Mouse (Mus musculus) cortical plate, adult 2 months (tissue): ENCODE measurements around the gene Plxdc1. TPM values are rescaled to one million over a fixed set of nuclear protein-coding genes. Genes with fewer than 3 reads are reported as not detected.

Source experiments
- H3K27ac ChIP-seq: fragments of 200-500 bp; 2 replicates; pipeline ENCODE4 v1.5.1; 2012; ENCODE audit warnings: low read length, control low read depth, inconsistent platforms; ENCODE audit not compliant: insufficient read depth
- H3K4me1 ChIP-seq: fragments of 200-500 bp; 2 replicates; pipeline ENCODE4 v1.6.1; 2011; ENCODE audit warnings: low read length; ENCODE audit not compliant: control insufficient read depth, insufficient read depth
- H3K4me3 ChIP-seq: fragments of 200-500 bp; 2 replicates; pipeline ENCODE4 v1.5.1; 2011; ENCODE audit warnings: mild to moderate bottlenecking, low read length, control low read depth; ENCODE audit not compliant: insufficient read depth
- CTCF ChIP-seq: fragments of 200-500 bp; IDR thresholded peaks from 2 replicates; pipeline ENCODE4 v1.5.1; 2011; ENCODE audit warnings: mild to moderate bottlenecking, control low read depth, low read length; ENCODE audit not compliant: insufficient read depth; ENCODE audit errors: extremely low read depth
- POLR2A ChIP-seq: fragments of 200-500 bp; IDR thresholded peaks from 2 replicates; pipeline ENCODE4 v1.6.1; 2011; ENCODE audit warnings: mild to moderate bottlenecking, low read length, control low read depth; ENCODE audit not compliant: insufficient read depth; ENCODE audit errors: extremely low read depth
- polyA plus RNA-seq: library from polyadenylated mRNA; depleted of rRNA; stranded (reverse); fragments of >200 nt; gene quantifications from 2 replicates; pipeline ENCODE4 v1.2.3, GENCODE M21; 2012

The Plxdc1 gene
- polyA plus RNA-seq, 1 experiment = 29.2 TPM

DNA sequence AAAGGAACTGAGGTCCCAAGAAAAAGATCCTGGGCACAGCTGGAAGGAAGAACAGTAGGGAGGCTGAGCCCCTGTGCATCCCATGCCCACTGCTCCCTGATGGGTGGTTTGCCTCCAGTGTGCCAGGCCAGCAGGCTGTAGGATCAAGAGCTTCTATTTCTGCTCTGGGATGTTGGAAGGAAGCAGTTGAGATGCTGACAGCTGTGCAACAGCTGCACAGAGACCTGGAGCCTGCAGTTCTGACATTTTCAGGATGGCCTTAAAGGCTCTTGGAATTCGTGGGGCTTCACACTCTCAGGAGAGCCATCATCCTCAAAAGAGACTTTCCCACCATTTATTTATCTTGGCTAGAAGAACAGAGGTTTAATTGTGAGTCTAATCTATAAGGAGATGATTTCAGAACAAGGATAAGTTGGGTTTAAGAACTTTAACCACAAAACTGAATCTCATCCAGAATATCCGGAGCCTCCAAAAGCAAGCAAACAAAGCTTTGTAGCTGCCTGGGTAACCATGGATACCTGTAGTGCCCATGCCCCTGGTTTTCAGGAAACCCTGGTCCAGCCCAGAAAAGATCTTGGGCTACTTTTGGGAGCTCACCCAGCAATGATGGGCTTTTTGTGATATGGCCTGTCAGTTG is 48.7 kb downstream of the Plxdc1 start:
- no peak for TF ChIP-seq POLR2A
- TF ChIP-seq CTCF = no peak
- Histone ChIP-seq H3K4me1 (no peaks in the 10 kb centered on the region), H3K4me3 (no peak overlapping the region), H3K27ac (no peak overlapping the region)

- TF ChIP-seq CTCF (peak; percentile 63), POLR2A (no peak)
- Histone ChIP-seq H3K27ac (no peak overlapping the region), H3K4me1 (no peaks in the 10 kb centered on the region), H3K4me3 (no peak overlapping the region)
These were observed 49.5 kb downstream of the Plxdc1 start for GRCm38 (mm10) chr11:97936758-97937157.

DNA sequence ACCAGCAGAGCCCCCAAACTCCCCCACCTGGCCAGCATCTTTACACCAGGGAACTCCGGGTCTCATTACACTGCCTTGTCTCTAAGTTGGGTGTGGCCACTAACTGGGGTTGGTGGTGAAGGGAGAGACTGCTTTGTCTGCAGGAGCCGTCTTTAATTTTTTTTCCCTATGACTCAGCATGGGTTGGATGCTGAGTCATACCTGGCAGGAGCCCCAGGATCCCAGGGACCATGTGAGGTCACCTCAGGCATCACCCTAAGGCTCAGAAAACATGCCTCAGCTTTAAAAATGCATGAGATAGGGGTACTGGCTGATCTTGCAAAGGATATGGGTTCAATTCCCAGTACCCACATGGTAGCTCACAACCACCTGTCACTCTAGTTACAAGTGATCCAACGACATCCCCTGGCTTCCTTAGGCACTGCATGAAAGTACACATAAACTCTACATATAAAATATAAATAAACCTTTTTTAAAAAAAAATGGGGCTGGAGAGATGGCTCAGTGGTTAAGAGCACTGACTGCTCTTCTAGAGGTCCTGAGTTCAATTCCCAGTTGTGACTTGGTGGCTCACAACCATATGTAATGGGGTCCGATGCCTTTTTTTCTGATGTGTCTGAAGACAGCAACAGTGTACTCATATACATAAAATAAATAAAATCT is 50.2 kb downstream of the Plxdc1 start:
- H3K4me3 ChIP-seq = no peak overlapping the region
- no peaks in the 10 kb centered on the region for H3K4me1 ChIP-seq
- TF ChIP-seq CTCF = no peak
- TF ChIP-seq POLR2A = no peak
- no peak overlapping the region for H3K27ac ChIP-seq

DNA sequence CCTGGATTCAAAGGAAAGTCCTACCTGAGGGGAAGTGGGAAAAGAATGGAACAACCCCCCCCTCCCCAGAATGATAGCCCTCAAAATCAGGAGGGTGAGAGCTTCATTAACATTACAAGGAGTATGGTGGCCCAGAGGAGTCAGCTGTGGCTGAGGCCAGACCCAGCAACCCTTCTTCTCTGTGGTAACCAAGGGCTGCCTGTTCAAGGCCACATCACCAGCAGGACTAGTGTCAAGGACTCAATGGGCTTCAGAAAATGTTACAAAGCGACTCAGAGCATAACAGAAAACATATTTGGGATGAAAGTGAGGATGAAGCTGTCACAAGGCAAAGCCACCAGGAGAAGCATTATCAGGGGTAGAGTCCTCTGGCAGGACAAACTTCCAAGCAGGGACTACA is 52.7 kb downstream of the Plxdc1 start:
- Histone ChIP-seq H3K4me3 (no peak overlapping the region), H3K27ac (no peak overlapping the region), H3K4me1 (no peaks in the 10 kb centered on the region)
- no peak for TF ChIP-seq CTCF
- TF ChIP-seq POLR2A = no peak

DNA sequence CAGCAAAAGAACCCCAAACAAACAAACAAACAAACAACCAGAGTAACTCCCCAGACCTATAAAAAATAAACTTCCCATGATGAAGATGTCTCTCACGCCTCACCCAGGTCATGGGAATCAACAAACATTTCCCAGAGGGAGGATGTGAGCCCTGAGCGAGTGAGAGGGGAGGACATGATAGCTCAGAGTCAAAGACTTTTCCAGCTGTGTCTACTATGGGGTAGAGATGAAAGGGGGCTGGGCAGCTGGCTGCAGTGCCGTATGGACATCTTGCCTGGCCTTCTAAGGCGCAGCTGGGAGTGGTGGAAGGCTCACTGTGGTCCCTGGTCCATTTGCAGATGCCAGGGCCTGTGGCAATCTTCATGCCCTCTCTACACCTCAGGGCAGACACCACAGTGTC is 57.3 kb downstream of the Plxdc1 start:
- no peak for TF ChIP-seq CTCF
- no peak for TF ChIP-seq POLR2A
- no peak overlapping the region for H3K27ac ChIP-seq
- H3K4me3 ChIP-seq = no peak overlapping the region
- H3K4me1 ChIP-seq = no peaks in the 10 kb centered on the region

- no peak overlapping the region for H3K4me3 ChIP-seq
- no peak overlapping the region for H3K27ac ChIP-seq
- TF ChIP-seq POLR2A (no peak), CTCF (no peak)
These were observed 62.0 kb downstream of the Plxdc1 start for GRCm38 (mm10) chr11:97924217-97924616.

GRCm38 (mm10) chr11:97923639-97924038 is 62.6 kb downstream of the Plxdc1 start:
- no peak overlapping the region for H3K4me3 ChIP-seq
- TF ChIP-seq POLR2A = no peak
- no peak for TF ChIP-seq CTCF
- no peak overlapping the region for H3K27ac ChIP-seq
- no peaks in the 10 kb centered on the region for H3K4me1 ChIP-seq

More at GRCm38 (mm10) chr11:97924217-97924616, 62.0 kb downstream of the Plxdc1 start:
- no peaks in the 10 kb centered on the region for H3K4me1 ChIP-seq

DNA sequence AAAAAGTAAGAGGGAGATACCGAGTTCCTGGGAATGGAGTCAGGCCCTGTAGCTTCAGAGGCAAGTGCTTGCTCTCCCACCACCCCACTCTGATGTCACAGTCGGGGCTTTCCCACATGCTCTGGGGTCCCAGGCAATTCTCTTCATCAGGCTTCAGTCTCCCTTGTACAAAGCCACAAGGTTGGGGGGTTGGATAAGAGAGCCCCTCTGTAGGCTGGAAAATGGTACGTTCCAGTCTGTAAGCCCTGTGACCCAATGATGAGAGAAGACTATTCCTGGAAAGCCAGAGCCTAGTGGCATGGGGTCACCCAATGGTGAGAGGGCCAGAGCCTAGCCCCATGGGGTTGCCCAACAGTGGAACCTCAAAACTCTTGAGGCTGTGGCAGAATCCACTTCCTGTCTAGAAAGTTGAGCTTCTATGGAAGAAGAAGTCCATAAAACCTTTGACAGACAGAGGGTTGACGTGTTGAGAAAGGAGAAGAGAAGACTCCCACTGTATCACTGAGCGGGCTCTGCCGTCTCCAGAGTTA is 70.2 kb downstream of the Plxdc1 start:
- Histone ChIP-seq H3K4me3 (no peak overlapping the region), H3K27ac (no peak overlapping the region), H3K4me1 (no peaks in the 10 kb centered on the region)
- TF ChIP-seq POLR2A (no peak), CTCF (no peak)

DNA sequence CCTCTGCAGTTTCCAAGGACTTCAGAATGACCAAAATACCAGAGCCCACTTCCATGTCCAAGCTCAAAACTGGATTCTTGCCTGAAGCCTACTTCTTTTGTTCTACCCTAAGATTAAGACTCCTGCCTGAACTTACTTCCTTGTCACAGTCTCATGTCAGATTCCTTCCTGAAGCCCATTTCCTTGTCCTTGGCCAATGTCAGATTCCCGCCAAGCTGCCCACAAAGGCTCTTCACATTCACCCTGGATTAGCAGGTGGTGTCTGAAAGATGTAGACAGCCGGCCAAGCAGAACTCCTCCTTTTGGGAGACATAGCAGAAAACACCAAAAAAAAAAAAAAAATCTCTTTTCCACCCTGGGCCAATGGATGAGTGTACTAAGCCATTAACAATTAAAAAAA is 70.8 kb downstream of the Plxdc1 start:
- no peaks in the 10 kb centered on the region for H3K4me1 ChIP-seq
- TF ChIP-seq CTCF (no peak), POLR2A (no peak)
- no peak overlapping the region for H3K4me3 ChIP-seq
- H3K27ac ChIP-seq = no peak overlapping the region

- no peak overlapping the region for H3K27ac ChIP-seq
- H3K4me1 ChIP-seq = no peaks in the 10 kb centered on the region
- TF ChIP-seq CTCF (no peak), POLR2A (no peak)
- H3K4me3 ChIP-seq = no peak overlapping the region
These were observed 73.1 kb downstream of the Plxdc1 start for GRCm38 (mm10) chr11:97913111-97913510.
